Mouse (Mus musculus) megakaryocyte, embryonic 14.5 days (primary cell): ENCODE measurements at regions not wholly inside any gene's neighbourhood (a gene's known extent, or its start where the extent isn't known, plus 50 kb on each side); places are given as distances from the start of the nearest gene placed in this dataset.

Experiments
- FLI1 ChIP-seq: IDR thresholded peaks from 2 replicates; pipeline ENCODE4 v1.6.1; 2012; ENCODE audit warnings: low read length, inconsistent platforms, mixed read lengths
- GATA1 ChIP-seq: IDR thresholded peaks from 3 replicates; pipeline ENCODE4 v1.6.1; 2012; ENCODE audit warnings: mixed read lengths, low read length, inconsistent platforms, borderline replicate concordance

DNA sequence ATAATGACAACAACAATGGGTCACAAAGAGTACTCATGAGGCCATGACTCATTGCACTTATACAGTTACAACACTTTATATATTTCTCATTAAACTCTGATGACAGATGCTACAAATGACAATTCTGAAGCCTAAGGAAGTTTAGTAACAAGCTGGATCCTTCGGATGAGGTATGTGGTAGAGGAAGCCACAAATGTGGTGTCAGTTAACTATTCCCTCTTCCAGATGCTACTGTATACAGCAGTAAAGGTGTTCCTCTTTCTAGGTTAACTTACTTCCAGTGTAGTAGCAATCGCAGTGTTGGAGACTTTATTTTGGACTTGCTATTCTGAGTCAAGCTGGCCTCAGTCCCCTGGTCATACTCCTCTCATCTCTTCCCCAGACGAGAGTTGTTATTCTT lies 580.1 kb downstream of the Lmo4 start:
- TF ChIP-seq GATA1 (no peak), FLI1 (no peak)
